Mouse (Mus musculus): ENCODE results near the gene Mrpl4. TPM values are rescaled to one million over a fixed set of nuclear protein-coding genes. Genes with fewer than 3 reads are reported as not detected.

Mrpl4 gene
- total and polyA plus RNA-seq, 3 experiments, result 280 to 474 TPM; not detected in 1

DNA sequence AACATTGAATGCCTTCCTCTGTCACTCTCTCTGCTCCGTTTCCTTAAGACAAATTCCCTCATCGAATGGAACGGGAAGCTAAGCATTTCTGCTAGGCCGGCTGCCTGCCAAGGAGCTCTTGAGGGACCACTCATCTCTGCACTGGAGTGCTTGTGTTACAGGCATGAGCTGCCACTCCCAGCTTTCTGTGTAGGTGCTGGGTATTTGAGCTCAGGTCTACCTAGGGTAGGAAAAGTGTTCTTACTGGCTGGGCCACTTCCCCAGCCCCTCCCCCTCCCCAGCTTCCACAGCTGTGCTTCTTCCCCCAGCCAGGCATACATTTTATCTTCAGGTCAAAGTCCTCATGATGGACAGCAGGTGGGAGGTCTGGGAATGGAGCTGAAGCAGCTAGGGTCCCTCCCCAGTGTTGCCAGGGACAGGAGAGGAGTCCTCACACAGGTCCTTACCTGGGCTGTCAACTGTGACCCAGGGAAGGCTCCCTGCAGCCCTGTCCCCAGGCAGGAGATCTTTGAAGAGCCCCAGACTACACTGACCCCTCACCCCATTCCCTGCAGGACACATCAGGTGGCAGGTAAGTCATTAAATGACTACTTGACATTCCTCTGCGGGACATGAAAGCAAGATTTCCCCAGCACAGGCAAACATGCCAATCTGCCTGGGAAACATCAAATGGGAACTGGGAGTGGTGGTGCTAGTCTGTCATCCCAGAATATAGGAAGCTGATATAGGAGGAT lies 9.2 kb upstream of the Mrpl4 start:
- H3K4me3 ChIP-seq (ENCODE audit: control insufficient read depth in 1 of 2, insufficient read depth in 1 of 2, low read depth in 2 of 2, low read length in 2 of 2), result no peak overlapping the region
- H3K36me3 ChIP-seq (ENCODE audit: control insufficient read depth in 1 of 2, insufficient read depth in 2 of 2, low read length in 2 of 2), result peaks cover 0 to 12% of the 10 kb centered on the region in 2 experiments; a peak in 2 of 4 replicates
- no peak for DNase-seq (ENCODE audit: low read depth, low spot score)
- 0 out of 4 replicates have a peak, but pooled peaks cover 0 to under 1% of the 10 kb centered on the region in 2 experiments for H3K27me3 ChIP-seq (ENCODE audit: control insufficient read depth in 1 of 2, insufficient read depth in 2 of 2, low read length in 2 of 2)
- H3K79me2 ChIP-seq (ENCODE audit: control insufficient read depth, insufficient read depth, low read length, poor library complexity), result no peaks in the 10 kb centered on the region
- no peak overlapping the region for H3K27ac ChIP-seq (ENCODE audit: control insufficient read depth, low read depth, low read length)
- TF ChIP-seq EP300 (IDR thresholded peaks at IDR 0.05; ENCODE audit: low read depth in 1 of 2, low read length in 2 of 2) (no peak), JUND (IDR thresholded peaks at IDR 0.05; ENCODE audit: low read depth, low read length) (no peak), ETS1 (IDR thresholded peaks at IDR 0.05; ENCODE audit: low read depth, low read length) (no peak), CHD1 (IDR thresholded peaks at IDR 0.05; ENCODE audit: low read depth, low read length) (no peak), POLR2AphosphoS5 (IDR thresholded peaks at IDR 0.05; ENCODE audit: borderline replicate concordance, low read depth, low read length) (no peak), ZKSCAN1 (IDR thresholded peaks at IDR 0.05; ENCODE audit: low read depth, low read length) (no peak), HCFC1 (IDR thresholded peaks at IDR 0.05; ENCODE audit: low read depth, low read length) (no peak), NELFE (IDR thresholded peaks at IDR 0.05; ENCODE audit: low read depth, low read length) (no peak), ELF1 (IDR thresholded peaks at IDR 0.05; ENCODE audit: low read depth, low read length) (no peak), CHD2 (IDR thresholded peaks at IDR 0.05; ENCODE audit: low read length) (no peak), MAFK (IDR thresholded peaks at IDR 0.05; ENCODE audit: borderline replicate concordance, low read depth, low read length) (no peak), RAD21 (IDR thresholded peaks at IDR 0.05; ENCODE audit: low read depth, low read length) (no peak), MAX (IDR thresholded peaks at IDR 0.05; ENCODE audit: low read length) (no peak), POLR2A (IDR thresholded peaks at IDR 0.05; ENCODE audit: control insufficient read depth in 1 of 2, insufficient read depth in 1 of 2, low read depth in 1 of 2, low read length in 2 of 2, poor library complexity in 1 of 2) (no peak), USF1 (IDR thresholded peaks at IDR 0.05; ENCODE audit: low read depth, low read length) (no peak), MXI1 (IDR thresholded peaks at IDR 0.05; ENCODE audit: low read depth, low read length) (no peak), UBTF (IDR thresholded peaks at IDR 0.05; ENCODE audit: borderline replicate concordance, insufficient read depth, low read depth, low read length) (no peak), MYB (IDR thresholded peaks at IDR 0.05; ENCODE audit: low read depth, low read length) (no peak), MYC (IDR thresholded peaks at IDR 0.05; ENCODE audit: low read depth, low read length) (no peak), BHLHE40 (IDR thresholded peaks at IDR 0.05; ENCODE audit: borderline replicate concordance, low read depth, low read length) (no peak)
- no peaks in the 10 kb centered on the region for H3K9me3 ChIP-seq (replicated peaks; ENCODE audit: insufficient read depth, low read length)
- H3K4me1 ChIP-seq (ENCODE audit: control insufficient read depth in 1 of 2, insufficient read depth in 2 of 2, low read length in 2 of 2), result peaks cover 5 to 9% of the 10 kb centered on the region in 2 experiments; a peak in 3 of 4 replicates
- H3K9ac ChIP-seq (ENCODE audit: control insufficient read depth, low read depth, low read length, poor library complexity, severe bottlenecking), result no peak overlapping the region

DNA sequence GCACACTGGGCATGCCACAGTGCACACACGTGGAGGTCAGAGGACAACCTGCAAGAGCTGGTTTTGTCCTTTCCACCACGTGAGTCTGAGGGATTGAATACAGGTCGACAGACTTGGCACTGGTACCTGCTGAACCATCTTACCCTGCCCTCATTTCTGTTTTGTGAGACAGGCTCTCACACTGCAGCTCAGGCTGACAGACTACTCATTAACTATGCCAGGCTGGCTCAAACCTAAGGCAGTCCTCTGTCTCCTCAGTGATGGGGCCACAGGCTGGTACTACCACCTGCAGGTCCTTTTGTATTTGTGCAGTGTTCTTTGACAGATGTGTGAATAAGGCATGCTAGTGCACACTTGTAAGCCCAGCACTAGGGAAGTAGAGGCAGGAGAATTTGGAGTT lies 7.5 kb upstream of the Mrpl4 start:
- Histone ChIP-seq H3K27me3 (ENCODE audit: control insufficient read depth in 1 of 2, insufficient read depth in 2 of 2, low read length in 2 of 2) (no peaks in the 10 kb centered on the region), H3K9ac (ENCODE audit: control insufficient read depth, low read depth, low read length, poor library complexity, severe bottlenecking) (no peak overlapping the region), H3K27ac (ENCODE audit: control insufficient read depth, low read depth, low read length) (no peak overlapping the region), H3K36me3 (ENCODE audit: control insufficient read depth in 1 of 2, insufficient read depth in 2 of 2, low read length in 2 of 2) (peaks cover 0 to 12% of the 10 kb centered on the region in 2 experiments; a peak in 2 of 4 replicates), H3K4me3 (ENCODE audit: control insufficient read depth in 1 of 2, insufficient read depth in 1 of 2, low read depth in 2 of 2, low read length in 2 of 2) (no peak overlapping the region), H3K9me3 (replicated peaks; ENCODE audit: insufficient read depth, low read length) (no peaks in the 10 kb centered on the region), H3K4me1 (ENCODE audit: control insufficient read depth in 1 of 2, insufficient read depth in 2 of 2, low read length in 2 of 2) (peaks cover 5 to 9% of the 10 kb centered on the region in 2 experiments; a peak in 3 of 4 replicates), H3K79me2 (ENCODE audit: control insufficient read depth, insufficient read depth, low read length, poor library complexity) (no peaks in the 10 kb centered on the region)
- no peak for TF ChIP-seq ZMIZ1 (IDR thresholded peaks at IDR 0.05; ENCODE audit: low read depth, low read length)
- no peak for TF ChIP-seq USF2 (IDR thresholded peaks at IDR 0.05; ENCODE audit: borderline replicate concordance in 1 of 2, insufficient read depth in 1 of 2, low read depth in 1 of 2, low read length in 2 of 2)
- no peak for TF ChIP-seq MAZ (IDR thresholded peaks at IDR 0.05; ENCODE audit: low read depth, low read length)
- TF ChIP-seq E2F4 (IDR thresholded peaks at IDR 0.05; ENCODE audit: borderline replicate concordance, low read depth, low read length), result no peak
- TF ChIP-seq RCOR1 (IDR thresholded peaks at IDR 0.05; ENCODE audit: low read depth, low read length), result no peak
- no peak for TF ChIP-seq CHD1 (IDR thresholded peaks at IDR 0.05; ENCODE audit: low read depth, low read length)
- TF ChIP-seq TBP (IDR thresholded peaks at IDR 0.05; ENCODE audit: low read depth, low read length), result no peak
- no peak for TF ChIP-seq TAL1 (IDR thresholded peaks at IDR 0.05; ENCODE audit: low read length)
- TF ChIP-seq MYC (IDR thresholded peaks at IDR 0.05; ENCODE audit: low read depth, low read length), result no peak
- DNase-seq (ENCODE audit: low read depth, low spot score), result no peak
